Mouse (Mus musculus) left cerebral cortex, adult 9 months (tissue): ENCODE measurements around the gene Vmp1.

ENCODE experiments used
- DNase-seq, 2 experiments: peaks; one replicate each; pipeline ENCODE4 v3.0.0; 2022; ENCODE audit warnings: low spot score in 2 of 2

Vmp1 gene

DNA sequence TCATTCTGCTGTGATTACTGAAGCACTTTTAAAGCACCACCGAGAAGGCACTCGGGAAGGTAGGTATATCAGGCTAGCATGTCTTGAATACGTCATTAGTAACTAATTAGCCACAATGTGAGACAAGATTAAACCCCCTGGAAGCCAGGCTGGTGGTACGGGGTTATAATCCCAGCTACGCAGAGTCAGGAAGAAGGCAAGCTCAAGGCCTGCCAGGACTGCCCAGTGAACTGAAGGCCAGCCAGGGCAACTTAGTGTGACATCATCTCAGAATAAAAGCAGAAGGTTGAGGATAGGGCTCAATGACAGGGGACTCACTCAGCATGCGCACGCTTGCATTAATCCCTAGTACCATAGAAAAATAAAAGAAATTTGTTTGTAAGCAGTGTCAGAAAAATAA, 53.7 kb downstream of the Vmp1 start:
- no peak for DNase-seq

- DNase-seq, result no peak
Observed at GRCm38 (mm10) chr11:86629445-86629844, 54.2 kb downstream of the Vmp1 start.

GRCm38 (mm10) chr11:86628448-86628847, 55.2 kb downstream of the Vmp1 start:
- no peak for DNase-seq

GRCm38 (mm10) chr11:86627649-86628048, 56.0 kb downstream of the Vmp1 start:
- no peak for DNase-seq

DNA sequence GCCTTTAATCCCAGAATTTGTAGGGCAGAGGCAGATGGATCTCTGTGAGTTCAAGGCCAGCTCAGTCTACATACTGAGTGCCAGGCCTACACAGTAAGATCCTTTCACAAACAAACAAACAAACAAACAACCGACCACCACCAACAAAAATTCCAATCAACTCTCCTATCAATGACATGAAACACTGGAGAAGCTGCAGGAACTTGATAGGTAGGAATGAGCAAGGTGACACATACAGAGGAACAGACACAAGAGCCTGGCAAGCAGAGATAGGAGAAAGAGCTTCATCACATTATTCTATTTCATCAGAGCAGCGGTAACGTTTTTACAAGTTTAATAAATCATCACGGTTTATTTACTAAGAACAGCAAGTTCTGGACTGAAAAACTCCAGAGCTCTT, 56.9 kb downstream of the Vmp1 start:
- DNase-seq, result no peak

GRCm38 (mm10) chr11:86624237-86624941, 59.2 kb downstream of the Vmp1 start:
- no peak for DNase-seq

DNA sequence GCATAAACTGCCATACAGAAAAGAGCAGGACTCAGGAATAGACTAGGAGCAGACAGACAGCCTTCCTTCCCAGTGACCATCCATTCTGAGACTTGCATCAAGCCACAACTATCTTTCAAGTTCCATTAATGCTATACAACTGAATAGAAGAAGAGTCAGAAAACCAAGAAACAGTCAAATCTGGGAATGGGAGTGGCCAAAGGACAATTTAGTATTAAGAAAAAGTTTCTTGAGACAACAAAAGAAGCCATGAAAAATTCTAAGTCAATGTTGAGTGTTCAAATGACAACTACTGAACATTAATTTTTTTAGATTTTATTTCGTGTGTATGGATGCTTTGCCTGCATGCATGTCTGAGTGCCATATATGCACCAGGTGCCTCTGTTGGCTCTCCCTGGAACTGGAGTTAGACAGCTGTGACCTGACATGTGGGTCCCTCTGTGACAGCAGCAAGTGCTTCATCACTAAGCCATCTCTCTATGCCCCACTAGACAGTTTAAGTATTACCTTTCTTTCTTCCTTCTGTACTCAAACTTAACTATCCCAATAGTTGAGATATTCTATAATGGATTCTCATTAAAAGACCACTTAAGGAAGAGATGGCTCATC, 60.1 kb downstream of the Vmp1 start:
- no peak for DNase-seq

GRCm38 (mm10) chr11:86622191-86622912, 61.3 kb downstream of the Vmp1 start:
- no peak for DNase-seq

DNA sequence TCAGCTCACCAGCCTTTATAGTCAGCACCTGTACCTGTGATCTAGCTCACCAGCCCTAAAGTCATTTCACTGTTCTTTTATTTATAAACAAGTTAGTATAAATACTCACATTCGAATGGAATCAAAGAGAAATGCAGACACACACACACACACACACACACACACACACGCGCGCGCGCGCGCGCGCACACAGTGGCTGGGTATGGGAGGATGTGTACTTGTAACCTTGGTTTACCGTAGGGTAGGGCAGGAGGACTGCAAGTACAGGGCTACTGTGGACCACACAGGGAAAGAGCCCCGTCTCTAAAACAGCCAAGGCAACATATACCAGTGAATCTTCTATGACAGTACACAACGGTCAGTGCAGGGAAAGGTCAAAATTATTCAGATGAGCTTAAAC, 62.5 kb downstream of the Vmp1 start:
- no peak for DNase-seq

- DNase-seq, result no peak
Observed at GRCm38 (mm10) chr11:86618548-86619335, 64.9 kb downstream of the Vmp1 start.

- DNase-seq, result no peak
Observed at GRCm38 (mm10) chr11:86614607-86615006, 69.0 kb downstream of the Vmp1 start.

DNA sequence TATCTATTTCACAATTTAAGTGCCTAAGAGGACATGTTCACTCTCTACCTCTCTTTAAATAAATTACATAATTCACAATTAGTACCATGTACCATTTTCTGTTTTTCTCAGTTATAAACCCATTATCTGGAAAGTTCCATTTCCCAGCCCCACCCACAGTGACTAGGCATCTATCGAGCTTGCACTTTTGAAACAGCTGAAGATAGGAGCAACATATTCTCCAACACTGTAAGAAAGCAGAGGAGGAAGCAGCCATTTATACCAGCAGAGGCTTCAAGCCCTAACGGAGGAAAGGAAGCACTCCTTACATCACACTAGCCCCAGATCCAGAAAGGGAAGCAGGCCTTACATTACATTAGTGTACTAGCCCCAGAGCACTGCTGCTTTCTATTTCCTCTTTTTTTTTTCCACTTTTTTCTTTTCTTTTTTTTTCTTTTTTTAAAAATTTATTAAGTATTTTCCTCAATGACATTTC, 69.5 kb downstream of the Vmp1 start:
- peak in 1 of 2 experiments; percentile 30 for DNase-seq

GRCm38 (mm10) chr11:86611991-86612390, 71.6 kb downstream of the Vmp1 start:
- no peak for DNase-seq

DNA sequence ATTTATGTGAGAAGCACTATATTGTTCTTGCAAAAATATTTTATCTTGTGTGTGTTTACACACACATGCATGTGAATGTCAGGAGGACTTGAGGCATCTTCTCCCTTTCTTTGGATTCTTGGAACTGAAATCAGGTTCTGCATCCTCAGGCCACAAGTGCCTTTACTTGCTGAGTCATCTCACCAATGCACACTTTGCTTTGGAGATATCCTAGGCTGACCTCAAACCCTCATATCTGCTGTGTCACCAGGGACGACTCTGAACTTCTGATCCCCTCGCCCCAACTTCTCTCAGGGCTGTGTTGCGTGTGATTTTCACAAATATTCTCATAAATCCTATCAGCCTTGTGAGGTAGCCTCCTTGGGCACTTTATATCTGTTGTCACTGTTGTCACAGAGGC, 73.4 kb downstream of the Vmp1 start:
- DNase-seq, result no peak

GRCm38 (mm10) chr11:86607808-86608350, 75.8 kb downstream of the Vmp1 start:
- DNase-seq, result no peak

DNA sequence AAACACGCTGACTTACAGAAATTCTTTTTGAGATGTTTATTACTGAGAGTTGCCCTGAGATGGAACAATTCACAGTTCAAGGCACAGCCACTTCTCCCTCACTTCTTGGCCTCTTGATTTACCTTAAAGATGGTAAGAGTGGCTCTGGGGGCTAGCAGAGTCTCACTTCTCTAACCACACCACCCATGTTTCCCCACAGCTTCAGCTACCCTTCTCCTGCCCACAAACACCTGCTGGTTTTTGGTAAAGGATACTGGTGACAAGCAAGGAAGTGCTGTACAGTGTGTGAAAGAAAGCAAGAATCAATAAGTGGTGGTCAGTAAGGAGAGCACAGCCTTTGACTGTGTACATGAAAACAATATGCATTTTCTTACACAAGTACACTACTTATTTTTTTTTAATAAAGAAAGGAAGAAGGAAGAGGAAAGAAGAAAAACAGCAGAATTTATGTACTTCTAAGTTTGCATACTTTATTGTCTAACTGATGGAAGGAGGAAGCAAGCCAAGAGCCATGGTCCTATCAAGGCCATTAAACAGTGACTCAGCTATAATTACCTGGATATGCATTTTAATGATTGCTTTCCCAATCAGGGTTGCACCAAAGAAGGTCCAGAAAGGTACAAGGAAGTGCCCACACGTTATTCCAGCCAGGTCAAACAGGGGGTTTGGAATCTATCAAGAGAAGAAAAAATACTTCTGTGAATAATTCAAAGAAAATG, 76.9 kb downstream of the Vmp1 start:
- no peak for DNase-seq

GRCm38 (mm10) chr11:86604732-86605520, 78.7 kb downstream of the Vmp1 start:
- DNase-seq, result no peak

GRCm38 (mm10) chr11:86604289-86604688, 79.3 kb downstream of the Vmp1 start:
- DNase-seq, result no peak

- no peak for DNase-seq
Observed at GRCm38 (mm10) chr11:86603719-86604118, 79.9 kb downstream of the Vmp1 start.

DNA sequence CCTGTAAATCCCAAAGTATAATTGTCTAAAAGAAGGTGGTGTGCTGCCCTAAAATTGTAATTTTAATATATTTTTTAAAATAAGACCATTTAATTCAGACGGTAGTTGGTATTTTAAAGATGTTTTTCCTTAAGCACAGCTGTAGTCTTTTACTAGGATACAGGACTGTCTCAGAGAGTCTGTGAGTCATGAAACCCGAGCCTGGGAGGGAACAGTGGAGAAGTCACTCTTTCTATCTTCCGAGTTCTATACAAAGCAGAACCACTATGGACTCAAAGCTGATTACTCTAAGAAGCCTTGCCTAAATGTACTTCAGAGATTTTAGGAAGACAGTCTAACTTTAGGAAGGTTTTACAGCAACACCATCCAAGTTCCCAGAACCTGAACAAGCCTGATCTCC, 81.5 kb downstream of the Vmp1 start:
- DNase-seq, result no peak
